Mouse (Mus musculus) neural tube, embryonic 11.5 days (tissue): Measurements from ENCODE around the gene Cln6. TPM values are rescaled to one million over a fixed set of nuclear protein-coding genes. Genes with fewer than 3 reads are reported as not detected.
"Not testable (repeated sequence)": the region's sequence is repeated elsewhere in the genome, so short reads cannot be mapped to it uniquely, and the experiment has no call there.

Source experiments
- ATAC-seq: fragments of 200-750 bp; cut with Nextera tagmentation; 2 replicates; pipeline ENCODE4 v1.8.0; 2017; ENCODE audit warnings: moderate number of reproducible peaks, mild to moderate bottlenecking, moderate TSS enrichment, moderate library complexity; ENCODE audit not compliant: insufficient read depth, low FRiP score, low TSS enrichment
- DNase-seq: peaks from one replicate; pipeline ENCODE4 v3.0.0-alpha.2; 2015; ENCODE audit warnings: low spot score
- H3K27ac ChIP-seq: fragments of 300-500 bp; sonication (generic); 2 replicates; pipeline ENCODE4 v1.5.1; 2014; ENCODE audit warnings: low read depth, mild to moderate bottlenecking, low read length
- H3K27me3 ChIP-seq: fragments of 300-500 bp; sonication (generic); 2 replicates; pipeline ENCODE4 v1.6.1; 2014; ENCODE audit warnings: mild to moderate bottlenecking, low read length, mixed read lengths; ENCODE audit not compliant: control insufficient read depth, insufficient read depth
- H3K36me3 ChIP-seq: fragments of 300-500 bp; sonication (generic); 2 replicates; pipeline ENCODE4 v1.6.1; 2014; ENCODE audit warnings: mild to moderate bottlenecking, low read length, moderate library complexity, mixed read lengths; ENCODE audit not compliant: control insufficient read depth, insufficient read depth
- H3K4me1 ChIP-seq: fragments of 300-500 bp; sonication (generic); 2 replicates; pipeline ENCODE4 v1.6.1; 2014; ENCODE audit warnings: low read length, mixed read lengths; ENCODE audit not compliant: control insufficient read depth, insufficient read depth
- H3K4me2 ChIP-seq: fragments of 300-500 bp; sonication (generic); 2 replicates; pipeline ENCODE4 v1.6.1; 2014; ENCODE audit warnings: low read depth, mild to moderate bottlenecking, moderate library complexity
- H3K4me3 ChIP-seq: fragments of 300-500 bp; sonication (generic); 2 replicates; pipeline ENCODE4 v1.5.1; 2014; ENCODE audit warnings: low read depth, low read length
- H3K9ac ChIP-seq: fragments of 300-500 bp; sonication (generic); 2 replicates; pipeline ENCODE4 v1.6.1; 2014; ENCODE audit warnings: mild to moderate bottlenecking, low read length
- H3K9me3 ChIP-seq: fragments of 300-500 bp; sonication (generic); 2 replicates; pipeline ENCODE4 v1.6.1; 2016; ENCODE audit warnings: low read length; ENCODE audit not compliant: control insufficient read depth
- WGBS: fragments of 180-500 bp; shearing (Covaris S2); extraction: QIAGEN DNeasy Blood & Tissue Kit; methylation state at CpG from one replicate; pipeline ENCODE4 v1.1.7; 2014; 5-methylcytosine and 5-hydroxymethylcytosine counted together
- polyA plus RNA-seq: library from polyadenylated mRNA; unstranded; fragments of >200 nt; fragmentation: Nextera tagmentation; extraction: Ambion mirVana; gene quantifications from 2 replicates; pipeline ENCODE4 v1.2.1, GENCODE M21; 2014

Cln6 gene
- polyA plus RNA-seq, 1 experiment from 2014 or later, result 10.4 TPM

DNA sequence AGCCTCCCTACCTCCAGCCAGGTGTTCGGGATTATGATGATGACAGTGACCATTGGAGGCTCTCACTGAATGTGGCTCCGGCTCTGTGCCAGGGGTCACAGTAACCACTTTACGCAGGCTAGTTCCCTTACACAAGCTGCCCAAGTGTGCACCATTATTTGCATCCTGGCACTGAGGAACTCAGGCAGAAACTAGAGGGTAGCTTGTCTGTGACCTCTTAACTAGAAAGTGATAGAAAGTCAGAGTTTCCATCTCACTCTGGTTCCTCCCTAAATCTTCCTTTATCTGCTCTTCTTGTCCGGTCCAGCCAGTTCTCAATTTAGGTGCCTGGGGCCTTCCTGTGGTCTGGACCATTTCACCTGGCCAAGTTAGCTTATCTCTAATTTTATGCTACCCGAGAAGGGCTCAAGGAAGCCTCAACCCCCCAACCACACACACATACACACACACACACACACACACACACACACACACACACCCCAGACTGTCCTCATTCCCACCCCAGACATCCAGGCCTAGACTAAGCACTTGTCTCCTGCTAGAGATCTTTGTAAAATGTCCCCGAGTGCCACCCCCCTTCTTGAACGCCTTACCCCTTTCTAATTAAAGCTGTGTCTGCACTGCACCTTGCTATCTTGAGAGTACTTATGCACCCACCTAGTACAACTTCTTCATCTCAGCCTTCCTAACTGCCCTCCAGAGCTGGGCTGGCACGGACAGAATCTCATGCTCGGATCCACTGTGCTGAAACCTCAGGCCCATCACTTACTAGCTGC, 22.1 kb upstream of the Cln6 start:
- Histone ChIP-seq H3K4me3 (no peak overlapping the region), H3K27ac (no peak overlapping the region), H3K36me3 (no peaks in the 10 kb centered on the region), H3K4me1 (no peaks in the 10 kb centered on the region; the same call in 1 of the 2 replicates), H3K9me3 (no peaks in the 10 kb centered on the region), H3K9ac (no peak overlapping the region), H3K27me3 (no peaks in the 10 kb centered on the region), H3K4me2 (no peak overlapping the region)
- DNase-seq (no peak), ATAC-seq (no peak)
- WGBS, result 88% methylated on average over 9 of the region's 9 CpGs

- no peak overlapping the region for H3K4me2 ChIP-seq
- no peak overlapping the region for H3K27ac ChIP-seq
- no peak overlapping the region for H3K4me3 ChIP-seq
- H3K9ac ChIP-seq, result no peak overlapping the region
- WGBS, result 74% methylated on average over 12 of the region's 12 CpGs
- H3K27me3 ChIP-seq, result no peaks in the 10 kb centered on the region
- no peaks in the 10 kb centered on the region for H3K36me3 ChIP-seq
- no peaks in the 10 kb centered on the region for H3K9me3 ChIP-seq
- DNase-seq (no peak), ATAC-seq (no peak)
- no peaks in the 10 kb centered on the region; the same call in 1 of the 2 replicates for H3K4me1 ChIP-seq
Observed at GRCm38 (mm10) chr9:62817099-62817571, 21.4 kb upstream of the Cln6 start.

DNA sequence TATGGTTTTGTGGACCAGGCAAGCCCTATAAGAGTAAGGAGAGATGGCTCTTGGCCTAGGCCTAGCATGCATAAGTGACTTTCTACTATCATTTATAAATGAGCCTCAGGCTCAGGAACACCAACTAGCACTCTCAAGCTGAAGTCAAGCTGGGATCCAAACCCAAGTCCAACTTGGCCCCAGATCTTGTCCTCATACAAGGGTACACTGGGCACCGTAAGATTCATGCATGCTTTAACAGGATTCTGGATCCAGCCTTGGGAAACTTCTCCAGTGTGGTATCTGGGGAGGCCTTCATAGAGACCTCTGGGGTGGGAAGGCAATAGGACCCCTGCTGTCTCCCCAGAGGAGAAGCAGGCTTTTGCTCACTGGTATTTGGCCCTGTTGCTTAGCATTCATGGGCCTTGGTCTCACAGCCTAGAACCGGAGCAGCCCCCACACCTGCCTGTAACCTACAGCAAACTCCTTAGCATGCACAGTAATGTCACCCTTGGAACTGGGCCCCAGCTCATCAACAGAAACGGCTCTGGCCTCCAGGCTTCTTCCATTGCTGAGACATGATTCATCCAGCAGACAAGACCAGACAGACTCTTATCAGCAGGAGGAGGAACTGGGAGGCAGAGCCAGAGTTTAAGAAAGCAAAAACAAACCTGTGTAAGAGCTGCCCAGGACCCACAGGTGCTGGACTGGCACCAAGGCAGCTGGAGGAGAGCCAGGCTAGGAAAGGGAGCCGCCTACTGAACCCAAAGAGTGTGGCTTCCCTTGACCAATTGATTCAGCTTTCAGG, 20.6 kb upstream of the Cln6 start:
- no peaks in the 10 kb centered on the region for H3K9me3 ChIP-seq
- H3K4me2 ChIP-seq, result no peak overlapping the region
- H3K27me3 ChIP-seq, result no peaks in the 10 kb centered on the region
- H3K27ac ChIP-seq, result no peak overlapping the region
- no peaks in the 10 kb centered on the region for H3K36me3 ChIP-seq
- H3K9ac ChIP-seq, result no peak overlapping the region
- DNase-seq (no peak), ATAC-seq (no peak)
- WGBS, result 84% methylated on average over 4 of the region's 4 CpGs
- no peaks in the 10 kb centered on the region for H3K4me1 ChIP-seq
- no peak overlapping the region for H3K4me3 ChIP-seq

- no peak overlapping the region for H3K4me3 ChIP-seq
- ATAC-seq (no peak), DNase-seq (no peak)
- no peak overlapping the region for H3K4me2 ChIP-seq
- H3K9ac ChIP-seq, result no peak overlapping the region
- H3K4me1 ChIP-seq, result no peaks in the 10 kb centered on the region
- no peaks in the 10 kb centered on the region for H3K9me3 ChIP-seq
- H3K27me3 ChIP-seq, result no peaks in the 10 kb centered on the region
- H3K36me3 ChIP-seq, result no peaks in the 10 kb centered on the region
- 90% methylated on average over 3 of the region's 3 CpGs for WGBS
- no peak overlapping the region for H3K27ac ChIP-seq
Observed at GRCm38 (mm10) chr9:62819494-62819893, 19.1 kb upstream of the Cln6 start.

- ATAC-seq, H3K36me3 ChIP-seq, H3K9ac ChIP-seq, H3K4me3 ChIP-seq, H3K4me1 ChIP-seq, H3K9me3 ChIP-seq, H3K4me2 ChIP-seq, H3K27me3 ChIP-seq, H3K27ac ChIP-seq, DNase-seq: not testable (repeated sequence)
- WGBS, result 89% methylated on average over 6 of the region's 6 CpGs
Observed at GRCm38 (mm10) chr9:62819910-62820309, 18.7 kb upstream of the Cln6 start.

DNA sequence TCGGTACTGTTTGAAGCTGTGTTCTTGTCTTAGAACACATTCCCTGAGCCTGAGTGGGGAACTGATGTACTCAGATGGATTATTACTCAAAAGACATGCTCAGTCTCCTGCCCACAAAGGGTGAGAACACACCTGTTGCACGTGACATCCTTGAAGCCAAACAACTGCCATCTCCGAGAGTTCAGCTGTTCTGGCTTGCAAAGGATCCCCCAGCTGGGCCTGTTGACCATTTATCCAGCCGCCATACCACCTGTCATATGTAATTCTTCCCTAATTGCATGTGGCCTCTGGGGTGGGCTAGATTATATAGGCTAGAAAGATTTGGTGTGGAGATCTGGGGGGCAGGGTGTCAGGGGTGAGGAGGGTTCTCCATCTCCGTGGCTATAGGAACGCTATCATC, 17.8 kb upstream of the Cln6 start:
- H3K9ac ChIP-seq, result no peak overlapping the region
- peaks cover 2% of the 10 kb centered on the region; the same call in 1 of the 2 replicates for H3K4me1 ChIP-seq
- H3K9me3 ChIP-seq, result no peaks in the 10 kb centered on the region
- no peak overlapping the region for H3K4me3 ChIP-seq
- no peaks in the 10 kb centered on the region for H3K36me3 ChIP-seq
- H3K27ac ChIP-seq, result no peak overlapping the region
- WGBS, result 87% methylated on average over 6 of the region's 6 CpGs
- no peak for ATAC-seq
- no peaks in the 10 kb centered on the region for H3K27me3 ChIP-seq
- DNase-seq, result no peak
- no peak overlapping the region for H3K4me2 ChIP-seq

DNA sequence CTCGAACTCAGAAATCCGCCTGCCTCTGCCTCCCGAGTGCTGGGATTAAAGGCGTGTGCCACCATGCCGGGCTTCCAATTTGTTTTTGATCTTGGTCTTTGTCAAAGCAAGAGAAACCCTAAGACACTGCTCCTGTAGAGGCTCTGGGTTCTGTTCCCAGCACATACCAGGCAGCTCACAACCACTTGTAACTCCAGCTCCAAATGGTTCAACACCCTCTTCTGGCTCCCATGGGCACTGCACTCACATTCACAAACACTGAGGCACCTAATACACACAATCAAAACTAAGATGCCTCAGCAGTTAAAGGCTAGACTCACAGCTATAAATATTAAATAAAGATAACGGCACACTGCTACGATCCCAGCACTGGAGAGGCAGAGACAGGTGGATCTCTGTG, 16.8 kb upstream of the Cln6 start:
- no peak for DNase-seq
- Histone ChIP-seq H3K9ac (no peak overlapping the region), H3K4me2 (no peak overlapping the region), H3K27ac (no peak overlapping the region), H3K4me3 (no peak overlapping the region), H3K9me3 (no peaks in the 10 kb centered on the region), H3K4me1 (peaks cover 2% of the 10 kb centered on the region; the same call in 1 of the 2 replicates), H3K27me3 (no peaks in the 10 kb centered on the region), H3K36me3 (no peaks in the 10 kb centered on the region)
- ATAC-seq, result no peak
- WGBS, result 94% methylated on average over 7 of the region's 7 CpGs

GRCm38 (mm10) chr9:62825791-62826393, 12.7 kb upstream of the Cln6 start:
- Histone ChIP-seq H3K4me1 (peaks cover 4% of the 10 kb centered on the region; the same call in 1 of the 2 replicates), H3K4me2 (no peak overlapping the region), H3K4me3 (no peak overlapping the region), H3K27me3 (no peaks in the 10 kb centered on the region), H3K9me3 (no peaks in the 10 kb centered on the region), H3K36me3 (no peaks in the 10 kb centered on the region), H3K9ac (no peak overlapping the region), H3K27ac (no peak overlapping the region)
- WGBS, result 10% methylated on average over 8 of the region's 9 CpGs
- no peak for ATAC-seq
- no peak for DNase-seq
